Mouse (Mus musculus) c-Kit-positive CD71-positive TER-119-negative erythroid progenitor cells, embryonic 14.5 days (primary cell): ENCODE measurements around the gene Wdr89.

ENCODE experiments used
- DNase-seq: peaks from one replicate; pipeline ENCODE4 v3.0.0-alpha.2; 2013; ENCODE audit warnings: low read depth

The Wdr89 gene

DNA sequence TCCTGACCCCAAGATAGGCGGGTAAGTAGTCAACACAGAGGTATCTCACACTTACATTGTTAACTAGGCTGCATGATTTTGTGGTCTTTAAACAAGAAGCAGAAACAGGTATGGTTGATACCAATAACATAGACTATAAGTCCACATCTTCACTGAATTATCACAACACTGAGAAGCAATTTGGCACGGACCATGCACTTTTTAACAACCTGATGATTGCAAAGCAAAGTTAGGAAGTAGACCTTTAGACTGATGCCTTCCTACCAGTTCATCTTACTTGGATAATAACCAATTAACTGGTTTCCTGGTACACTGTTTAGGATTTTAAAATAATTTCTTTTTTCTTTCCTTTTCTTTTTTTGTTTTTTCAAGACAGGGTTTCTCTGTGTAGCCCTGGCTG is 1.1 kb downstream of the Wdr89 start:
- no peak for DNase-seq

DNA sequence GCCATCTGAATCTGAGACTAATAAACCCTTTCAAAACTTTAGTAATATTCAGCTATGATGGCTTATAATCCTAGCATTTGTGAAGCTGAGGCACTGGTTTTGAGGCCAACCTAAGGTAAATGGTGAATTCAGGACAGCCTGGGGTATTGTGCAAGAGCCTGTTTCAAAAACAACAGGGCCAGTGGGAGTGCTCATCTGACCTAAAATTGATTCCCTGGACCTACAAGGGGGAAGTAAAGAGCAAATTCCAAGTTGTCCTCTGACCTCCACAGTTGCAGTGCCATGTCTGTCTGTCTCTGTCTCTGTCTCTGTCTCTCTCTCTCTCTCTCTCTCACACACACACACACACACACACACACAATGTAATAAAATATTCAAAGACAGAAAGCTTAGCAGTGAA is 2.4 kb downstream of the Wdr89 start:
- DNase-seq: no peak

GRCm38 (mm10) chr12:75664516-75664810 is 4.9 kb downstream of the Wdr89 start:
- DNase-seq: no peak

DNA sequence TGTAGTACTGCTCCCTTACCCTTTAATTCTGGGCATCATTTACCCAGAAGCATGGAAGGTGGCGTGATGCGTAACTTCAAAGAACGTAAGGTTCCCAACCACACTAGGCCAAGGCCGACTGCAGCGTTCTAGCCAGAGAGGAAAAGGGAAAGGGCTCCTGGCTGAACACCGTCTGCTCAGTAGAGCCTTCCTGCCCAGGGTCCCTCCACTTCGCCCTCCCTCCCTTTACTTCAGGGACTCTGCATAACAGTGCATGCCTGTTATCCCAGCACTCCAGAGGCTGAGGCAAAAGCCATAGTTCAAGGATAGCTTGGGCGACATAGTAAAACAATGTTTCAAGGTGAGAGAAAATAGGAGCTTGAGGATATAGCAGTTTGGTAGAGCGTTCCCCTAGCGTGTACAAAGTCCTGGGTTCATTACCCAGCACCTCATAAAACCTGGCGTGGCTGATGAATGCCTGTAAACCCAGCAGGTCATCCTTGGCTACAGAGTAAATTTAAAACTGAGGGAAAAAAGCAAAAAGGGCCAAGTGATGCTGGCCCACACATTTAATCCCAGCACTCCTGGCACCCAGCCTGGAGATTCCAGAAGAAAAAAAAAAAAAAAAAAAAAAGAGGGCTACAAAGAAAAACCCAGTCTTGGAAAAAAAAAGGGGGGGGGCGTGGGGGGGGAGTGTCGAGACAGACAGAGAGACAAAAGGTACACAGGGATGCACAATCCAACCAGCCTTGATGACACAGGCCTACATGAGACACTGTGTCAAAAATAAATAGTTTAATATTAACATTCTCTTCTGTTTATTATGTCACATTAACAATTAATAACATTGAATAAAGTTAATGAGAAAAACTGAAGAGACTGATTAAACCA is 5.5 kb downstream of the Wdr89 start:
- DNase-seq: no peak

DNA sequence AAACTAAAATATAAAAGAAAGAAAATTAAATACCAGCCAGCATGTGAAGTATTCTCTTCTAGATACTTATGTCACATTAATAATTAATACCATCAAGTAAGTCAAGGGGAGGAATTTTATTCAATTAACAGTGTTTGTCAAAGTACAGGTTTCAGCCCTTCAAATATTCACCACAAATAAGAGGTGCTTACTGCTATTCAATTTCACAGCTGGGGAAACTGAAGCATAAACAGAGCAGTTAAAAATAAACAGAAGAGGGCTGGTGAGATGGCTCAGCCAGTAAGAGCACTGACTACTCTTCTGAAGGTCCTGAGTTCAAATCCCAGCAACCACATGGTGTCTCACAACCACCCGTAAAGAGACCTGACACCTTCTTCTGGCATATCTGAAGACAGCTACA is 7.0 kb downstream of the Wdr89 start:
- no peak for DNase-seq

DNA sequence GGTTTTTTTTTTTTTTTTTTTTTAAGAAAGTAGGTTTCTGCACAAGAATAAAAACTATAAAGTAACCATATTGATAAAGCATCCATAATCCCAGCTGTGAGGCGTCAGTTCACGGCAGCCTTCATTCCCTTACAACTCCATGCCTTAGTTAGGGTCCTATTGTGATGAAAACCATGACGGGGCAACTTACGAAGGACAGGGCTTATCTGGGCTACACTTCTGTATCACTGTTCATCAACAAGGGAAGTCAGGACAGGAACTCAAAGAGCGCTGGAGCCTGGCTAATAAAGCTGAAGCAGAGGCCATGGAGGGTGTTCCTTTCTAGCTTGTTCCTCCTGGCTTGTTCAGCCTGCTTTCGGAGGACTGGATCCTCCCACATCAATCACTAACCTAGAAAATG is 10.9 kb downstream of the Wdr89 start:
- DNase-seq: no peak

- DNase-seq: no peak
Measured at GRCm38 (mm10) chr12:75656580-75656979, 12.8 kb downstream of the Wdr89 start.

- no peak for DNase-seq
Measured at GRCm38 (mm10) chr12:75654247-75654801, 15.0 kb downstream of the Wdr89 start.

- DNase-seq: no peak
Measured at GRCm38 (mm10) chr12:75649706-75650093, 19.6 kb downstream of the Wdr89 start.

GRCm38 (mm10) chr12:75649058-75649705 is 20.2 kb downstream of the Wdr89 start:
- no peak for DNase-seq

GRCm38 (mm10) chr12:75648281-75648680 is 21.1 kb downstream of the Wdr89 start:
- no peak for DNase-seq

DNA sequence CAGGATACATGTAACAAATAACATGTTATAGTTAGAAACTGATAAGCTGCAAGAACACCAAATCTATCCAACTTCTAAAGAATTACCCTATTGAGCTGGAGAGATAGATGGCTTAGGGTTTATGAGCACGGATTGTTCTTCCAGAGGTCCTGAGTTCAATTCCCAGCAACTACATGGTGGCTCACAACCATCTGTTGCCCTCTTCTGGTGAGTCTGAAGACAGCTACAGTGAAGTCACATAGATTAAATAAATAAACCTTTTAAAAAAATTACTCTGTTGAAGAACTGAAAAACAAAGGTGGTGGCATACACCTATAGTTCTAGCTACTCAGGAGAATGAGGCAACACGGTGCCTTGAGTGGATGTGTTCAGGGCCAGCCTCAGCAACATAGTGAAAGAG is 21.7 kb downstream of the Wdr89 start:
- DNase-seq: no peak

- no peak for DNase-seq
Measured at GRCm38 (mm10) chr12:75645780-75646179, 23.6 kb downstream of the Wdr89 start.

GRCm38 (mm10) chr12:75641726-75642125 is 27.6 kb downstream of the Wdr89 start:
- DNase-seq: no peak

DNA sequence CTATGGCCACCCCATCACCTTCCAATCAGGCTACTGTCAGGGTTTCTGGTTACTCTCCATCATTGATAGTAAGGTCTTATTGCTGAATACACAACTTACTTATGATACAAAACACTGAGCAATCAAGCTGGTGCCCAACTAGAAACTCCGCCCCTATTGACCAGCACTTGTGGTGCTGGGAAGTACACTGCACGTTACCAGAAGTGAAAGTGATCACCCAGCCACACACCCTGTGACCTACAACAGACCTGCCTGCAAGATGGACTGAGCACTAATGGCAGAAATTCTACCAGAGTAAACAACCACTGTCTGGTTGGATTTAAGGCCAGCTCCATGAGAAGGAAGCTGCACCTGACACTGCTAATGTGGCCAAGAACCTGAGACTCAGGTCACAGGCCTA is 31.0 kb downstream of the Wdr89 start:
- no peak for DNase-seq

GRCm38 (mm10) chr12:75637103-75637502 is 32.2 kb downstream of the Wdr89 start:
- DNase-seq: no peak

DNA sequence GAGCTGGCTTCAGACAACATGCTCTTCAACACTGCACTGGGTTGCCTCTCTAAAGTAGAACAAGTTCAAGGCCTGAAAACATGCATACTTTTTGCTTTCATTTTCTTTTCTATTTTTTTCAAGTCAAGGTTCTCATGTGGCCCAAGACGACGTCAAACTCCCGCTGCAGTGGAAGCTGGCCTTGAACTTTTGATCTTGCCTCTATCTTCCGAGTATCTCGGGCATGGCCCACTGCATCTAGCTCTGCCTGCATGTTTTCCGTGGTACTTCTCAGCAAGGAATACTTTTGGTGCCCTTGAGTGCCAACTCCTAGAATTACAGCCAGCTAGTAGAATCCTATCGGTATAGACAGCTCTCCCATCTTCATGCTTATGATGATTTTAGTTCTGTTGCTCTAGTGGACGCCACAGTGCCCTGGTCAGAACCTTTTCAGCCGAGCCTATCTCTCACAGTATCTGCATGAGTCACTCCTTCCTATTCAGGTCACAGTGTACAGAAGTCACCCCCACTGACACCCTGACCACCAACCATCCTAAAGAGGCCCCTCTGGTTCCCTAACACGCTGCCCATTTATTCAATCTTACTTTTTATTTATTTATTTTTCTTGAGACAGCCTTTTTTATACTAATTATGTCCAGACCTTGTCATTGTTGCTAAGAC is 33.4 kb downstream of the Wdr89 start:
- no peak for DNase-seq

DNA sequence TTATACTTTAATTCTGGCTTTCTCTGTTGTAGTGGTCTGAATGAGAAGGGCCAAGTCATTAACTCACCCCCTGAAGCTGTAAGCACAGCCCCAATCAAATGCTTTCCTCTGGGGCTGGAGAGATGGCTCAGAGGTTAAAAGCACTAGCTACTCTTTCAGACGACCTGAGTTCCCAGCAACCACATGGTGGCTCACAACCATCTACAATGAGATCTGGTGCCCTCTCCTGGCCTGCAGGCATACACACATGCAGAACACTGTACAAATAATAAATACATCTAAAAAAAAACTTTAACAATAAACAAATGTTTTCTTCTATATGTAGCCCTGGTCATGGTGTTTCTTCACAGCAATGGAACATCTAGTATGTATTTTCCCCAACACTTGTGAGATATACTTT is 39.7 kb downstream of the Wdr89 start:
- no peak for DNase-seq

DNA sequence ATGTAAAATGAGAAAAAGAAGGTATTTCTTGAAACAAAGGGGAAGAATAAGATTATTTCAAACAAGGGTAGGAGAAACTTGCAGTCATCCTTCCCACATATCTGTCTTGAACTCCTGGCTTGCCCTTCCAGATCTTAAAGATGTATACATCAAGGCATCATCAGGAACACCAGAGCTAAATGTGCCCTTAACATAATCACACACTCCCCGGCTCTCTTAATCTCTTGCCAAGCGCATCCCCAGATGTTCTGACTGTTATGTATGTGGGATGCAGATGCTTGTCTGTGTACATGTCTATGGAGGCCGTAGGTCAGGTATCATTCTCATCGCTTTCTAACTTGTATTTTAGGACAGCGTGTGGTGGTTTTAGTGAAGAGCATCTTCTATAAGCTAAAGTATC is 46.0 kb downstream of the Wdr89 start:
- no peak for DNase-seq

- no peak for DNase-seq
Measured at GRCm38 (mm10) chr12:75622835-75623234, 46.5 kb downstream of the Wdr89 start.

GRCm38 (mm10) chr12:75616841-75617240 is 52.5 kb downstream of the Wdr89 start:
- DNase-seq: no peak

GRCm38 (mm10) chr12:75616158-75616791 is 53.1 kb downstream of the Wdr89 start:
- DNase-seq: no peak

- no peak for DNase-seq
Measured at GRCm38 (mm10) chr12:75615556-75615955, 53.8 kb downstream of the Wdr89 start.
